In the genomic region with DNA sequence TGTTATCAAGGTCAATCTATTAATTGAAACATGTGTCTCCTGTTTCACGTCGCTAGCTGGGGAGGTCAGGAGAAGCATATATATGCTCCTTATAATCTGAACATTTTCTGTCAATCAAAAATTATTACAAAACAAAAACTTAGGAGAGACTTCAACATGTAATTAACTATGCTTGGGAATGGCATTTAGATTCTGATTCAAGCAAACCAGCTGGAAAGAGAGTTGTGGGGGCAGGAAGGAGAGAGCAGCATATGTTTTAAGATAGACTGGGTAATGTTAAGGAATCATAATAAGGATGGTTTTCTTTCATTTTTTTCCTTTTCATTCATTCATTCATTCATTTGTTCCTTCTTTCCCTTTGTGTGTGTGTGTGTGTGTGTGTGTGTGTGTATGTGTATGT, we compare ENCODE assay signal across 16 mouse cellular contexts.
A peak's percentile ranks its signal among the peaks of the same experiment; 100 is the strongest.
DNase-seq lines count a peak whose midpoint lies in the region; TF ChIP-seq lines count a peak whose summit lies in the region.
"Had no signal": no experiment of that assay in that cellular context is flagged by ENCODE, and none has a peak within 500 bp of the region (broad histone marks: within the 10 kb centered on the region; RNA-seq: fewer than 3 reads in every experiment).

No protein-coding gene starts in this region.

- TF ChIP-seq CTCF in lung, adult 2 months (IDR thresholded peaks at IDR 0.05; ENCODE audit: insufficient read depth, low read length): no peak

- no peak overlapping the region for H3K4me3 ChIP-seq in lung, adult 2 months (replicated peaks; ENCODE audit: extremely low read depth, low read depth, low read length)
- H3K4me3 ChIP-seq: embryonic facial prominence, embryonic 10.5 days; heart, adult 2 months; heart, embryonic 15.5 days had no signal

- DNase-seq in frontal cortex, postnatal 36 days (ENCODE audit: low spot score in 2 of 2): peak; percentile 15 to 63
- no peak for DNase-seq in frontal cortex, postnatal 10 days (ENCODE audit: low spot score in 2 of 2)
- peak; percentile 24 to 26 for DNase-seq in layer of hippocampus, adult 8-10 months (ENCODE audit: low spot score in 2 of 2)
- no peak for DNase-seq in layer of hippocampus, postnatal 10 days (ENCODE audit: low spot score in 2 of 2)
- DNase-seq in right cerebral cortex, adult 2 months (ENCODE audit: low spot score in 2 of 2): peak; percentile 35 to 40
- no peak for DNase-seq in right cerebral cortex, postnatal 4 days
- no peak for DNase-seq in lung, adult 2 months
- DNase-seq: adrenal gland, adult 2 months; adrenal gland, postnatal 25 days; cerebellum, adult 2 months; cerebellum, postnatal 10 days; gastrocnemius, postnatal 14 days; heart, adult 2 months; heart, postnatal 14 days had no signal

- no peak for TF ChIP-seq POLR2A in lung, adult 2 months (IDR thresholded peaks at IDR 0.05; ENCODE audit: borderline replicate concordance, extremely low read depth, low read depth, low read length)

- WGBS in lung, adult 2 months: 91% methylated on average over 2 of the region's 2 CpGs

- no peaks in the 10 kb centered on the region for H3K4me1 ChIP-seq in lung, adult 2 months (ENCODE audit: control insufficient read depth, insufficient read depth, low read length)
- H3K4me1 ChIP-seq: embryonic facial prominence, embryonic 10.5 days; heart, embryonic 15.5 days had no signal

Comparison
In these comparisons a context has a peak if more than half of its experiments do, and no peak if none do; other contexts are left out.
1. DNase-seq: peak in frontal cortex, postnatal 36 days (2 of 2), layer of hippocampus, adult 8-10 months (2 of 2) and right cerebral cortex, adult 2 months (2 of 2); none in frontal cortex, postnatal 10 days (0 of 2), layer of hippocampus, postnatal 10 days (0 of 2), right cerebral cortex, postnatal 4 days (single experiment) and lung, adult 2 months (single experiment).